Mouse (Mus musculus) limb, embryonic 12.5 days (tissue): ENCODE results near the gene Rnf141. TPM values are rescaled to one million over a fixed set of nuclear protein-coding genes. Genes with fewer than 3 reads are reported as not detected.

Experiments used
- ATAC-seq: fragments of 200-750 bp; cut with Nextera tagmentation; 2 replicates; pipeline ENCODE4 v1.8.0; 2017; ENCODE audit warnings: low read depth, moderate TSS enrichment; ENCODE audit not compliant: insufficient number of reproducible peaks, insufficient read depth, low FRiP score, low TSS enrichment
- H3K27ac ChIP-seq: fragments of 300-500 bp; sonication (generic); 2 replicates; pipeline ENCODE4 v1.5.1; 2016; ENCODE audit warnings: mild to moderate bottlenecking, moderate library complexity
- H3K27me3 ChIP-seq: fragments of 300-500 bp; sonication (generic); 2 replicates; pipeline ENCODE4 v1.6.1; 2016; ENCODE audit warnings: mild to moderate bottlenecking, moderate library complexity
- H3K36me3 ChIP-seq: fragments of 300-500 bp; sonication (generic); 2 replicates; pipeline ENCODE4 v1.6.1; 2016; ENCODE audit warnings: mild to moderate bottlenecking, moderate library complexity
- H3K4me1 ChIP-seq: fragments of 300-500 bp; sonication (generic); replicated peaks from 2 replicates; pipeline ENCODE4 v1.6.1; 2016
- H3K4me2 ChIP-seq: fragments of 300-500 bp; sonication (generic); 2 replicates; pipeline ENCODE4 v1.6.1; 2016; ENCODE audit warnings: mild to moderate bottlenecking, moderate library complexity
- H3K4me3 ChIP-seq: fragments of 300-500 bp; sonication (generic); replicated peaks from 2 replicates; pipeline ENCODE4 v1.5.1; 2016; ENCODE audit warnings: mild to moderate bottlenecking
- H3K9ac ChIP-seq: fragments of 300-500 bp; sonication (generic); replicated peaks from 2 replicates; pipeline ENCODE4 v1.6.1; 2016; ENCODE audit warnings: mild to moderate bottlenecking, moderate library complexity
- H3K9me3 ChIP-seq: fragments of 300-500 bp; sonication (generic); 2 replicates; pipeline ENCODE4 v1.6.1; 2016; ENCODE audit warnings: mild to moderate bottlenecking, moderate library complexity
- WGBS: fragments of 180-500 bp; shearing (Covaris S2); methylation state at CpG from one replicate; pipeline ENCODE4 v1.1.7; 2016; 5-methylcytosine and 5-hydroxymethylcytosine counted together
- polyA plus RNA-seq: library from polyadenylated mRNA; unstranded; fragments of >200 nt; fragmentation: Nextera tagmentation; extraction: Ambion mirVana; gene quantifications from 2 replicates; pipeline ENCODE4 v1.2.1, GENCODE M21; 2016

The Rnf141 gene
- polyA plus RNA-seq, 1 experiment from 2014 or later = 20.5 TPM

GRCm38 (mm10) chr7:110823995-110824953, 20.0 kb downstream of the Rnf141 start:
- no peak overlapping the region for H3K4me2 ChIP-seq
- peaks cover 32% of the 10 kb centered on the region for H3K36me3 ChIP-seq
- H3K4me3 ChIP-seq = no peak overlapping the region
- H3K27me3 ChIP-seq = no peaks in the 10 kb centered on the region
- ATAC-seq = no peak
- H3K9ac ChIP-seq = no peak overlapping the region
- peaks cover 8% of the 10 kb centered on the region for H3K4me1 ChIP-seq
- H3K27ac ChIP-seq = no peak overlapping the region
- 85% methylated on average over 8 of the region's 8 CpGs for WGBS
- no peaks in the 10 kb centered on the region for H3K9me3 ChIP-seq

GRCm38 (mm10) chr7:110823593-110823992, 20.7 kb downstream of the Rnf141 start:
- no peak overlapping the region for H3K4me2 ChIP-seq
- no peak overlapping the region for H3K27ac ChIP-seq
- WGBS = 87% methylated on average over 4 of the region's 4 CpGs
- H3K4me1 ChIP-seq = peaks cover 8% of the 10 kb centered on the region
- no peaks in the 10 kb centered on the region for H3K9me3 ChIP-seq
- no peaks in the 10 kb centered on the region for H3K27me3 ChIP-seq
- peaks cover 32% of the 10 kb centered on the region for H3K36me3 ChIP-seq
- no peak for ATAC-seq
- H3K4me3 ChIP-seq = no peak overlapping the region
- H3K9ac ChIP-seq = no peak overlapping the region

GRCm38 (mm10) chr7:110823076-110823475, 21.2 kb downstream of the Rnf141 start:
- H3K4me3 ChIP-seq = no peak overlapping the region
- no peak overlapping the region for H3K4me2 ChIP-seq
- peaks cover 8% of the 10 kb centered on the region for H3K4me1 ChIP-seq
- no peaks in the 10 kb centered on the region for H3K9me3 ChIP-seq
- peaks cover 32% of the 10 kb centered on the region for H3K36me3 ChIP-seq
- H3K27ac ChIP-seq = no peak overlapping the region
- WGBS = 74% methylated on average over 8 of the region's 8 CpGs
- H3K27me3 ChIP-seq = no peaks in the 10 kb centered on the region
- ATAC-seq = no peak
- no peak overlapping the region for H3K9ac ChIP-seq

- H3K4me1 ChIP-seq = peaks cover 8% of the 10 kb centered on the region
- H3K4me3 ChIP-seq = no peak overlapping the region
- H3K27me3 ChIP-seq = no peaks in the 10 kb centered on the region
- peaks cover 32% of the 10 kb centered on the region for H3K36me3 ChIP-seq
- H3K9me3 ChIP-seq = no peaks in the 10 kb centered on the region
- no peak overlapping the region for H3K9ac ChIP-seq
- 38% methylated on average over 4 of the region's 4 CpGs for WGBS
- no peak overlapping the region for H3K4me2 ChIP-seq
- 0 out of 2 replicates have a peak overlapping the region, but pooled peaks have one; percentile 0 for H3K27ac ChIP-seq
- no peak for ATAC-seq
Observed at GRCm38 (mm10) chr7:110822055-110822454, 22.2 kb downstream of the Rnf141 start.

- H3K4me2 ChIP-seq = no peak overlapping the region
- 67% methylated on average over 3 of the region's 3 CpGs for WGBS
- no peak overlapping the region for H3K27ac ChIP-seq
- no peak overlapping the region for H3K4me3 ChIP-seq
- H3K4me1 ChIP-seq = peaks cover 8% of the 10 kb centered on the region
- peaks cover 28% of the 10 kb centered on the region for H3K36me3 ChIP-seq
- ATAC-seq = peak; percentile 59; the same call in 1 of the 2 replicates
- no peak overlapping the region for H3K9ac ChIP-seq
- H3K27me3 ChIP-seq = no peaks in the 10 kb centered on the region
- H3K9me3 ChIP-seq = no peaks in the 10 kb centered on the region
Observed at GRCm38 (mm10) chr7:110821653-110822052, 22.6 kb downstream of the Rnf141 start.

GRCm38 (mm10) chr7:110821068-110821467, 23.2 kb downstream of the Rnf141 start:
- H3K4me2 ChIP-seq = no peak overlapping the region
- H3K9ac ChIP-seq = no peak overlapping the region
- H3K4me3 ChIP-seq = no peak overlapping the region
- 71% methylated on average over 5 of the region's 5 CpGs for WGBS
- peak overlapping the region; percentile 23; the same call in 1 of the 2 replicates for H3K27ac ChIP-seq
- no peaks in the 10 kb centered on the region for H3K9me3 ChIP-seq
- peaks cover 8% of the 10 kb centered on the region for H3K4me1 ChIP-seq
- H3K27me3 ChIP-seq = no peaks in the 10 kb centered on the region
- ATAC-seq = no peak
- H3K36me3 ChIP-seq = peaks cover 26% of the 10 kb centered on the region

GRCm38 (mm10) chr7:110818787-110819350, 25.4 kb downstream of the Rnf141 start:
- Histone ChIP-seq H3K9ac (no peak overlapping the region), H3K4me1 (peaks cover 8% of the 10 kb centered on the region), H3K27ac (no peak overlapping the region), H3K36me3 (peaks cover 12% of the 10 kb centered on the region), H3K4me3 (no peak overlapping the region), H3K27me3 (no peaks in the 10 kb centered on the region), H3K4me2 (no peak overlapping the region), H3K9me3 (no peaks in the 10 kb centered on the region)
- no peak for ATAC-seq
- 90% methylated on average over 11 of the region's 11 CpGs for WGBS

- no peak overlapping the region for H3K4me3 ChIP-seq
- no peak for ATAC-seq
- no peaks in the 10 kb centered on the region for H3K27me3 ChIP-seq
- peaks cover 8% of the 10 kb centered on the region for H3K4me1 ChIP-seq
- H3K9me3 ChIP-seq = no peaks in the 10 kb centered on the region
- WGBS = 82% methylated on average over 6 of the region's 6 CpGs
- H3K36me3 ChIP-seq = peaks cover 5% of the 10 kb centered on the region; the same call in 1 of the 2 replicates
- H3K4me2 ChIP-seq = no peak overlapping the region
- H3K27ac ChIP-seq = no peak overlapping the region
- H3K9ac ChIP-seq = no peak overlapping the region
Observed at GRCm38 (mm10) chr7:110818206-110818605, 26.1 kb downstream of the Rnf141 start.

- WGBS = 48% methylated on average over 5 of the region's 5 CpGs
- 0 out of 2 replicates have a peak, but pooled peaks have one; percentile 26 for ATAC-seq
Observed at GRCm38 (mm10) chr7:110816037-110816436, 28.2 kb downstream of the Rnf141 start.

GRCm38 (mm10) chr7:110813983-110814382, 30.3 kb downstream of the Rnf141 start:
- Histone ChIP-seq H3K9ac (no peak overlapping the region), H3K36me3 (0 out of 2 replicates have a peak, but pooled peaks cover 9% of the 10 kb centered on the region), H3K4me2 (no peak overlapping the region), H3K27ac (no peak overlapping the region), H3K9me3 (no peaks in the 10 kb centered on the region), H3K4me1 (peaks cover 8% of the 10 kb centered on the region; the same call in 1 of the 2 replicates), H3K4me3 (no peak overlapping the region), H3K27me3 (no peaks in the 10 kb centered on the region)
- no peak for ATAC-seq
- WGBS = 83% methylated on average over 1 of the region's 1 CpGs

More at GRCm38 (mm10) chr7:110816037-110816436, 28.2 kb downstream of the Rnf141 start:
- no peak overlapping the region for H3K27ac ChIP-seq
- H3K36me3 ChIP-seq = 0 out of 2 replicates have a peak, but pooled peaks cover 9% of the 10 kb centered on the region
- H3K4me3 ChIP-seq = no peak overlapping the region
- no peaks in the 10 kb centered on the region for H3K9me3 ChIP-seq
- H3K4me2 ChIP-seq = no peak overlapping the region
- H3K9ac ChIP-seq = no peak overlapping the region
- H3K4me1 ChIP-seq = peaks cover 1% of the 10 kb centered on the region
- H3K27me3 ChIP-seq = no peaks in the 10 kb centered on the region

- Histone ChIP-seq H3K27ac (no peak overlapping the region), H3K36me3 (0 out of 2 replicates have a peak, but pooled peaks cover 9% of the 10 kb centered on the region), H3K4me1 (peaks cover 12% of the 10 kb centered on the region; the same call in 1 of the 2 replicates), H3K27me3 (no peaks in the 10 kb centered on the region), H3K9me3 (no peaks in the 10 kb centered on the region), H3K4me3 (no peak overlapping the region), H3K9ac (no peak overlapping the region), H3K4me2 (no peak overlapping the region)
- no peak for ATAC-seq
- WGBS = 85% methylated on average over 5 of the region's 5 CpGs
Observed at GRCm38 (mm10) chr7:110811529-110811928, 32.7 kb downstream of the Rnf141 start.
